Mouse (Mus musculus) forebrain, embryonic 14.5 days (tissue): ENCODE measurements around the gene Camkmt. TPM values are rescaled to one million over a fixed set of nuclear protein-coding genes. Genes with fewer than 3 reads are reported as not detected.

Experiments
- ATAC-seq: fragments of 200-750 bp; cut with Nextera tagmentation; 2 replicates; pipeline ENCODE4 v1.8.0; 2017; ENCODE audit warnings: mild to moderate bottlenecking, moderate library complexity
- DNase-seq: peaks from one replicate; pipeline ENCODE4 v3.0.0-alpha.2; 2015; ENCODE audit warnings: low spot score
- H3K27ac ChIP-seq: fragments of 300-500 bp; sonication (generic); 2 replicates; pipeline ENCODE4 v1.5.1; 2014; ENCODE audit warnings: low read depth, mild to moderate bottlenecking, control low read depth, low read length, moderate library complexity
- H3K27me3 ChIP-seq: fragments of 300-500 bp; sonication (generic); replicated peaks from 2 replicates; pipeline ENCODE4 v1.6.1; 2014; ENCODE audit warnings: low read length, control low read depth, mixed read lengths; ENCODE audit not compliant: control insufficient read depth, insufficient read depth
- H3K36me3 ChIP-seq: fragments of 300-500 bp; sonication (generic); 2 replicates; pipeline ENCODE4 v1.6.1; 2014; ENCODE audit warnings: low read length, control low read depth; ENCODE audit not compliant: control insufficient read depth, insufficient read depth
- H3K4me1 ChIP-seq: fragments of 300-500 bp; sonication (generic); 2 replicates; pipeline ENCODE4 v1.6.1; 2014; ENCODE audit warnings: antibody characterized with exemption, low read length, control low read depth; ENCODE audit not compliant: control insufficient read depth, insufficient read depth
- H3K4me2 ChIP-seq: fragments of 300-500 bp; sonication (generic); 2 replicates; pipeline ENCODE4 v1.6.1; 2014; ENCODE audit warnings: mild to moderate bottlenecking, control low read depth, low read length
- H3K4me3 ChIP-seq: fragments of 300-500 bp; sonication (generic); 2 replicates; pipeline ENCODE4 v1.5.1; 2014; ENCODE audit warnings: low read depth, low read length, control low read depth
- H3K9ac ChIP-seq: fragments of 300-500 bp; sonication (generic); 2 replicates; pipeline ENCODE4 v1.6.1; 2014; ENCODE audit warnings: mild to moderate bottlenecking, low read length, control low read depth, moderate library complexity
- H3K9me3 ChIP-seq: fragments of 300-500 bp; sonication (generic); replicated peaks from 2 replicates; pipeline ENCODE4 v1.6.1; 2016; ENCODE audit warnings: low read length, control low read depth, mixed read lengths; ENCODE audit not compliant: control insufficient read depth
- WGBS: fragments of 180-500 bp; shearing (Covaris S2); extraction: QIAGEN DNeasy Blood & Tissue Kit; methylation state at CpG from one replicate; pipeline ENCODE4 v1.1.7; 2014; 5-methylcytosine and 5-hydroxymethylcytosine counted together
- polyA plus RNA-seq: library from polyadenylated mRNA; unstranded; fragments of >200 nt; fragmentation: Nextera tagmentation; extraction: Ambion mirVana; gene quantifications from 2 replicates; pipeline ENCODE4 v1.2.1, GENCODE M21; 2014

The Camkmt gene
- polyA plus RNA-seq, 1 experiment from 2014 or later, result 15.9 TPM

- no peak for DNase-seq
- Histone ChIP-seq H3K4me1 (no peaks in the 10 kb centered on the region), H3K9ac (no peak overlapping the region), H3K27ac (no peak overlapping the region), H3K27me3 (no peaks in the 10 kb centered on the region), H3K36me3 (peaks cover 57% of the 10 kb centered on the region), H3K9me3 (no peaks in the 10 kb centered on the region), H3K4me3 (no peak overlapping the region), H3K4me2 (no peak overlapping the region)
- WGBS, result 95% methylated on average over 7 of the region's 7 CpGs
- no peak for ATAC-seq
Observed at GRCm38 (mm10) chr17:85063560-85063959, 26.8 kb upstream of the Camkmt start.

DNA sequence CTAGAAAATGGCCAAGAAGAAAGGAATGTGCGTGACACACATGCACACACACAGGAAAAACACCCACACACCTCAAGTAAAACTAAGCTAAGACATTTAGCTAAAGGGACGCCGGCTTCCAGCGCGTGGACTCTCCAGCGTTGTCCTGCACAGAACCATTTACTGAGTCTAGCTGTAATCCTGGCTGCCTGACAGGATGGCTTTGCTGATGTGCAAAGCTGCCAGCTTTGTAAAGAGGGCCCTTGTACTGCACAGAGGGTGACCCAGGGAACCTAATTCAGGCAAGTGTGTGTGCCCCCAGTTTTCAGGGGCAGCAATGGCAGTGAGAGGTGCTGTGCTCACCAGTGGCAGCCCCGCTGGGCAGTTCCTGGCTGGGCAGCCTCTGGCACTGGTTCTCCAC is 23.0 kb upstream of the Camkmt start:
- H3K9ac ChIP-seq, result no peak overlapping the region
- no peak for DNase-seq
- no peak for ATAC-seq
- no peak overlapping the region for H3K4me2 ChIP-seq
- 0 out of 2 replicates have a peak, but pooled peaks cover 1% of the 10 kb centered on the region for H3K4me1 ChIP-seq
- peaks cover 86% of the 10 kb centered on the region for H3K36me3 ChIP-seq
- H3K27ac ChIP-seq, result no peak overlapping the region
- no peaks in the 10 kb centered on the region for H3K9me3 ChIP-seq
- H3K4me3 ChIP-seq, result no peak overlapping the region
- WGBS, result 94% methylated on average over 7 of the region's 7 CpGs
- no peaks in the 10 kb centered on the region for H3K27me3 ChIP-seq

GRCm38 (mm10) chr17:85070658-85071057 is 19.7 kb upstream of the Camkmt start:
- Histone ChIP-seq H3K4me3 (no peak overlapping the region), H3K27ac (no peak overlapping the region), H3K4me1 (peaks cover 6% of the 10 kb centered on the region), H3K27me3 (no peaks in the 10 kb centered on the region), H3K9ac (no peak overlapping the region), H3K9me3 (no peaks in the 10 kb centered on the region), H3K4me2 (no peak overlapping the region), H3K36me3 (peaks cover 69% of the 10 kb centered on the region)
- 90% methylated on average over 6 of the region's 6 CpGs for WGBS
- DNase-seq (no peak), ATAC-seq (no peak)

DNA sequence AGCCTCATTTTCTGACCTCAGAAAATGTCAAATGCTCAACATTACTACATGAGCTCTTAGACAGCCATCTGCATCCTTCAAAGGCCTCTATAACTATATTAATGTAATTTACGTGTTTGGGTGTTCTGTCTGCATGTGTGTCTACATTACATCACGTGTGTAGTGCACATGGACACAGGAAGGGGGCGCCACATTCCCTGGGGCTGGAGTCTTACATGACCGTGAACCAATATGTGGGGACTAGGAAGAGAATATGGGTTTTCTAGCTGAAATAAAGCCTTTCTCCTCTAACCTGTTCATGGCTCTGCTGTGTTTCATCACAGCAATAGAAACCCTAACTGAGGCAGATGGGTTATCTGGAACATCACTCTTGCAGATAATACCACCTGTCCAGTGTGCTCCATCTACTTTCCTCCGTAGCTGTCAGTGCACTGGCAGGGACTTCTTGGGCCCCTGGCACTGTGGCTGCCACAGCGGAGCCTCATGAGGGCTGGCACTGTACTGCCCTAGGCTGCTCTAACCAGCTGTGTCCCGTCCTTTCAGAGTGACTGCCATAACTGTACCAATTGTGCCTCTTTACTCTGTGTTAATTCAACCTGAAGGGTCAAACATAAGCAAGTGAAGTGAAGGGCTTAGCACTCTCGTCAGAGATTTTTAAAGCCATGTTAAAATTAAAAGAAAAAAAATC is 19.1 kb upstream of the Camkmt start:
- DNase-seq, result no peak
- Histone ChIP-seq H3K27ac (no peak overlapping the region), H3K4me1 (peaks cover 6% of the 10 kb centered on the region), H3K36me3 (peaks cover 69% of the 10 kb centered on the region), H3K9ac (no peak overlapping the region), H3K9me3 (no peaks in the 10 kb centered on the region), H3K4me2 (no peak overlapping the region), H3K27me3 (no peaks in the 10 kb centered on the region), H3K4me3 (no peak overlapping the region)
- no peak for ATAC-seq
- WGBS, result 87% methylated on average over 8 of the region's 8 CpGs

DNA sequence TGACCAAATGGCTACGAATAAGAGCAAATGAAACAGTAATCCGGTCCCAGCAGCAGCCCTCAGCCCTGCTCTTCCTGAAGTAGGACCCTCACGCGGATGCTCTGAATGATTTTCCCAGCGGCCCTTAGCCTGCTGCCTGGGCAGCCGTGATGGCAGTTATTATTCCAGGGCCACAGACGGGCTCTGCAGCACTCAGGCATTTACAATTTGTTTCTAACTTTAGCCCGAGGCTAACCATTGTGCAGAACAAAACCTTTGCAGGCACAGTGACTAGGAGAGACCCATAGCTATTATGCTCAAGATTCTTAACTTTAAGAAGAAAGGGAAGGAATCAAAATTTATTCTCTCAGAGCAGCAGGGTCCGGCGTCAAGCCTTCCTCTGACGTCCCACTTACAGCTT is 18.0 kb upstream of the Camkmt start:
- Histone ChIP-seq H3K27ac (no peak overlapping the region), H3K36me3 (peaks cover 61% of the 10 kb centered on the region), H3K9ac (peak overlapping the region; percentile 21; the same call in 1 of the 2 replicates), H3K4me1 (peaks cover 6% of the 10 kb centered on the region), H3K4me2 (peak overlapping the region; percentile 24; the same call in 1 of the 2 replicates), H3K4me3 (no peak overlapping the region), H3K27me3 (no peaks in the 10 kb centered on the region), H3K9me3 (no peaks in the 10 kb centered on the region)
- 13% methylated on average over 11 of the region's 11 CpGs for WGBS
- peak; percentile 55 for DNase-seq
- ATAC-seq, result peak; percentile 55

GRCm38 (mm10) chr17:85073214-85073613 is 17.1 kb upstream of the Camkmt start:
- Histone ChIP-seq H3K9ac (no peak overlapping the region), H3K27ac (no peak overlapping the region), H3K4me3 (no peak overlapping the region), H3K4me2 (no peak overlapping the region), H3K27me3 (no peaks in the 10 kb centered on the region), H3K36me3 (peaks cover 63% of the 10 kb centered on the region), H3K4me1 (peaks cover 6% of the 10 kb centered on the region), H3K9me3 (no peaks in the 10 kb centered on the region)
- peak; percentile 4 for DNase-seq
- 0 out of 2 replicates have a peak, but pooled peaks have one; percentile 7 for ATAC-seq
- WGBS, result 24% methylated on average over 7 of the region's 7 CpGs

DNA sequence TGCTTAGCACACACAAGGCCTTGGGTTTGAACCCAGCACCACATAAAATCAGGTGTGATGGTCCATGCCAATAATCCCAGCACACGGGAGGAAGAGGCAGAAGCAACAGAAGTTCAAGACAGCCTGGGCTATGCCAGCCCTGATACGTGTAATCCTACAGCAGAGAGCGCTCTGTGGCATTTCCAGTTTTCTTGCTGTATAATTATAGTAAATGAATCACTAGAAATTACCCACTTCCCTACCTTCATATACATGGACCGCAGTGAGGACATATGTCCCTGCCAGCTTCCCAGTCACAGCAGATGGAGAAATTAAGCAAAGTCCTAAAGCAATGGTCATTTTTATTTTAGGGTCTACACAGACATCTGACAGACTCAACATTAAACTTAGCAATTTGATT is 16.3 kb upstream of the Camkmt start:
- ATAC-seq (no peak), DNase-seq (no peak)
- WGBS, result 98% methylated on average over 4 of the region's 4 CpGs
- no peak overlapping the region for H3K4me2 ChIP-seq
- H3K9me3 ChIP-seq, result no peaks in the 10 kb centered on the region
- no peak overlapping the region for H3K27ac ChIP-seq
- no peak overlapping the region for H3K9ac ChIP-seq
- no peaks in the 10 kb centered on the region for H3K27me3 ChIP-seq
- no peak overlapping the region for H3K4me3 ChIP-seq
- H3K36me3 ChIP-seq, result peaks cover 59% of the 10 kb centered on the region
- H3K4me1 ChIP-seq, result peaks cover 6% of the 10 kb centered on the region

DNA sequence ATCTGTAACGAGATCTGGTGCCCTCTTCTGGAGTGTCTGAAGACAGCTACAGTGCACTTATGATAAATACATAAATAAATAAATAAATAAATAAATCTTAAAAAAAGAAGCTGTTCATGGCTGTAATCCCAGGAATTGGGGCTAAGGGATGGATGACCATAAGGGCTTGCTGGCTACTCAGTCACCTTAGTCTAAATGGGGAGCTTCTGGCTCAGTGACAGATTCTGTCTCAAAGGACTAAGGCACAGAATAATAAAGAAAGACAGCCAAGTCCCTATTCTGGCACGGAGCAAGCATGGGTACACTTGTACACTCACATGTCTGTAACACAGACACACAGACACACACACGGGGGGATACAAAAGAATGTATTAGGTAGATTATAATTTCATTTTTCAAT is 11.1 kb upstream of the Camkmt start:
- Histone ChIP-seq H3K4me2 (no peak overlapping the region), H3K27ac (no peak overlapping the region), H3K27me3 (no peaks in the 10 kb centered on the region), H3K4me1 (no peaks in the 10 kb centered on the region), H3K9ac (no peak overlapping the region), H3K36me3 (peaks cover 37% of the 10 kb centered on the region), H3K9me3 (no peaks in the 10 kb centered on the region), H3K4me3 (no peak overlapping the region)
- no peak for ATAC-seq
- DNase-seq, result no peak
- WGBS, result 91% methylated on average over 3 of the region's 3 CpGs

GRCm38 (mm10) chr17:85080781-85081180 is 9.6 kb upstream of the Camkmt start:
- Histone ChIP-seq H3K4me3 (no peak overlapping the region), H3K9me3 (no peaks in the 10 kb centered on the region), H3K9ac (no peak overlapping the region), H3K27me3 (no peaks in the 10 kb centered on the region), H3K4me2 (no peak overlapping the region), H3K4me1 (no peaks in the 10 kb centered on the region), H3K27ac (no peak overlapping the region), H3K36me3 (peaks cover 26% of the 10 kb centered on the region)
- WGBS, result 95% methylated on average over 11 of the region's 11 CpGs
- ATAC-seq, result no peak
- no peak for DNase-seq
